Mouse (Mus musculus): ENCODE measurements at regions not wholly inside any gene's neighbourhood (a gene's known extent, or its start where the extent isn't known, plus 50 kb on each side); places are given as distances from the start of the nearest gene placed in this dataset.

- TF ChIP-seq CTCF (IDR thresholded peaks at IDR 0.05; ENCODE audit: low read depth, low read length) (no peak), GATA1 (IDR thresholded peaks at IDR 0.05; ENCODE audit: borderline replicate concordance, low read length) (no peak)
Observed at GRCm38 (mm10) chr11:20485371-20485770, 57.7 kb upstream of the Sertad2 start.

Data from G1E (cell line).